Mouse (Mus musculus): ENCODE data around the gene Prrg2. TPM values are rescaled to one million over a fixed set of nuclear protein-coding genes. Genes with fewer than 3 reads are reported as not detected.
"Not testable (repeated sequence)": the region's sequence is repeated elsewhere in the genome, so short reads cannot be mapped to it uniquely, and the experiment has no call there.

Prrg2 gene
- 77.3 and 92.5 TPM in 2 replicates for polyA plus RNA-seq (2012; rRNA removed)

GRCm38 (mm10) chr7:45062239-45062835 lies at the start of gene Prrg2, which contains the start of gene Nosip:
Gene Prrg2 (minus strand): TSS chr7:45062677.
Gene Nosip (plus strand): TSS chr7:45062429.
- DNase-seq (ENCODE audit: low read depth, low spot score), result peak; percentile 99
- under 1% methylated on average over 31 of the region's 31 CpGs for WGBS

DNA sequence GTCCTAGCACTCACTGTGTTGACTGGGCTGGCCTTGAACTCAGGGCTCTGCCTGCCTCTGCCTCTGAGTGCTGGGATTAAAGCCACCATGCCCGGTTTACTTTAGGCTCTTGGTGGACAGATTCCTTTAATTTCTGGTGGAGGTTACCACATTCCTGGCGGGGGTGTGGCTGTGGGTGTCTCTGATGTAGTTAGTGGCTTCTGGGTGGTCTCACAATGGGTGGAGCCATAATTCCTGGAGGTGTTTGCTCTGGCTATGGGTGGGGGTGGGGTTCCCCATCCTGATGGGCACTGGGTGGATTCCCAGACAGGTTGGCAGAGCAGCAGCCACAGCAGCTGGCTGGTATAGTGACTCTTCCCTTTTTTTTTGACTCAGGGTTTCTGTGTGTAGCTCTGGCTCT lies 49.5 kb upstream of the Prrg2 start:
- no peak for DNase-seq (ENCODE audit: low read depth, low spot score)
- WGBS, result 52% methylated on average over 2 of the region's 2 CpGs

DNA sequence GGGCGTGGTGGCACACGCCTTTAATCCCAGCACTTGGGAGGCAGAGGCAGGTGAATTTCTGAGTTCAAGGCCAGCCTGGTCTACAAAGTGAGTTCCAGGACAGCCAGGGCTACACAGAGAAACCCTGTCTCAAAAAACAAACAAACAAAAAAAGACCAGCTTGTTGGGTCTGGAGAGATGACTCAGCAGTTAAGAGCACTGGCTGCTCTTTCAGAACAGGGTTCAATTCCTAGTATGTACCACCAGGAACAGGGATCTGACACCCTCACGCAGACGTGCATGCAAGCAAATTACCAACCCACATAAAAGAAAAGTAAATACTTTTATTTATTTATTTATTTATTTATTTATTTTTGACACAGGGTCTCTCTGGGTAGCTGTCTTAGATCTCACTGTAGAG lies 47.6 kb upstream of the Prrg2 start:
- 85% methylated on average over 4 of the region's 4 CpGs for WGBS
- DNase-seq (ENCODE audit: low read depth, low spot score), result not testable (repeated sequence)

GRCm38 (mm10) chr7:45107052-45107645 lies 44.7 kb upstream of the Prrg2 start:
- no peak for DNase-seq (ENCODE audit: low read depth, low spot score)
- 81% methylated on average over 5 of the region's 5 CpGs for WGBS

- 84% methylated on average over 6 of the region's 6 CpGs for WGBS
Observed at GRCm38 (mm10) chr7:45106441-45106840, 44.0 kb upstream of the Prrg2 start.

GRCm38 (mm10) chr7:45105491-45105890 lies 43.0 kb upstream of the Prrg2 start:
- 27% methylated on average over 8 of the region's 8 CpGs for WGBS

More at GRCm38 (mm10) chr7:45106441-45106840, 44.0 kb upstream of the Prrg2 start:
- DNase-seq (ENCODE audit: low read depth, low spot score), result no peak

GRCm38 (mm10) chr7:45104941-45105340 lies 42.5 kb upstream of the Prrg2 start:
- 78% methylated on average over 5 of the region's 5 CpGs for WGBS
- no peak for DNase-seq (ENCODE audit: low read depth, low spot score)

More at GRCm38 (mm10) chr7:45105491-45105890, 43.0 kb upstream of the Prrg2 start:
- no peak for DNase-seq (ENCODE audit: low read depth, low spot score)

DNA sequence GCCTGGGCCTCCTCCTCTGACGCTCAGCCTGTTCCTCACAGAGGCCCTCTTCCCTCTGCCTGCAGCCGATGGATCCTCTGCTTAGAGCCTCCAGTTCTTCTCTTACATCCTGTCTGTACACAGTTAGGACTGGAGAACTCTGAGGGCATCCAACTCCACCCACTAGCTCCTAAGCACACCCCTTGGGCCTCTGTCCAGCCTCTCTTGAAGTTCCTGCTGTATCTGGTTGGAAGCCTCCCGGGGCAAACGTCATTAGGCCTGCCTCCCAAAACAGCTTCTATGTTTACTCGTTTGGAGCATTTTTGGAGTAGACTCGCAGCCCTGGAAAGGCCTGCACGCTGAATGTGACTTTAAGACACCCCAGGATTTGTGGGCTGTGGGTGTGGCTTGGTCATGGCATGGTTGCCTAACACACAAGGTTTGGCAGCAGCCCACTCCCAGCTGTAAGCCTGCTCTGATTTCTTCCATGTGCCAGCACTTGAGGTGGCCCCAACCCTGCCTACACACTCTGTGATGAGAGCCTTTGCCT lies 41.2 kb upstream of the Prrg2 start, which contains the start of gene Fcgrt:
Fcgrt (minus strand) TSS at position 200 of the 529 bp plus-strand sequence.
- WGBS, result 6% methylated on average over 7 of the region's 7 CpGs

DNA sequence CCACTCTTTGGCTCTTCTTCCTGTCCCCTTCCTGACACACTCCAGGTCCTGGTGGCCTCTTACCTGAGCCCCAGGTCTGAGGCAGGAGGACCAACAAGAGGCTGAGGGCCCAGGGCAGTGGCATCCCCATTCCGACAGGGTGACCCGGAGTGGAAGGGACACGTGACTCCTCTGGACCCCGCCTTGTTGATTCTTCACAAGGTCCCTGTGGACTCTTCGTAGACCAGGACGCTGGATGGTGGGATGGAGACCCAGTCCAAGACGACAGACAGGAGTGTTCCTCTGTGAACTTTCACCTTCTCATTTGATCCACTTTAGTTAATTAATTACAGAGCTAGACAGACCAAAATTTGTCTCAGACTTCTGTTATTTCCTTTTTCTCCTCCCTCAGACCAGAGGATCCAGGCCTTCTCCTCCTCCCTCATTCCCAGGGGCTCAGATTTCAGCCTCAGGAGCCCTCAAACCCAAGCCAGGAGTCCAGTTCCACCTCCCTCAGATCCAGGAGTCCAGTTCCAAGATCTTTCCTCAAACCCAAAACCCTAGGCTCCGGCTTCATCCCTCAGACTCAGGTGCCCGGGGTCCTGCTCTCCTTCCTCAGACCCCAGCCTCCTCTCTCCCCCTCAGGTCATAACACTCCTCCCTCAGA lies 40.6 kb upstream of the Prrg2 start:
- no peak for DNase-seq (ENCODE audit: low read depth, low spot score)
- 16% methylated on average over 9 of the region's 9 CpGs for WGBS

More for the DNA sequence above, 41.2 kb upstream of the Prrg2 start, which contains the start of gene Fcgrt:
- peak; percentile 90 for DNase-seq (ENCODE audit: low read depth, low spot score)

GRCm38 (mm10) chr7:45102441-45102840 lies 40.0 kb upstream of the Prrg2 start:
- WGBS, result 39% methylated on average over 11 of the region's 11 CpGs
- DNase-seq (ENCODE audit: low read depth, low spot score), result no peak

GRCm38 (mm10) chr7:45100046-45100445 lies 37.6 kb upstream of the Prrg2 start:
- WGBS, result 91% methylated on average over 6 of the region's 6 CpGs
- no peak for DNase-seq (ENCODE audit: low read depth, low spot score)

DNA sequence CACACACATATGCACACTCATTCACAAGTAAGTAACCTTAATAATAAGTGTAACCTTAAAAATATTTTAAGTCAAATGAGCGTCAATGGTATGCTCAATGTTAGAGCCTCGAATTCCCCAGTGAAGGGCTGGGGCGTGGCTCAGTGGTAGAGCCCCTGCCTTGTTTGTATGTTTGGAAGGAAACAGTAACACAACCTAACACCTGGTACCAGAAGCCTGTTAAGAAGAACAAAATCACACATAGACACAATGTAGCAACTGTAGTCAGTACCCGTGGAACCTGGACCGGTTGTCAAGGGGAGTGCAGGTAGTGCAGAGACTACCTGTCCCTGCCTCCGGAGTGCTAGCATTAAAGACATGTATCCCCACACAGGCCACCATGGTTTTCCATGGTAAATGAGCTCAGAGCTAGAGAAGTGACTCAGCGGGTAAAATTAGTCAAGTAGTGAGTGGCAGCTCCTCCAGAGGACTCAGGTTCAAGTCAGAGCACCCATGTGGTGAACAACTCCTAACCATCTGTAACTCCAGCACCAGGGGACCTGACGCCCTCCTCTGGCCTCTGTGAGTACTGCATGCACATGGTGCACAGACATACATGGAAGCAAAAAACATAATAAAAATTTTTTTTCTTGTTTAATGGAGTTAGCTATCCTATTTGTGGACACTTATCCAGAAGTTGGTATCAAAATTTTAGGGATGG lies 36.2 kb upstream of the Prrg2 start:
- 89% methylated on average over 8 of the region's 8 CpGs for WGBS

GRCm38 (mm10) chr7:45097479-45097878 lies 35.0 kb upstream of the Prrg2 start:
- WGBS, result 58% methylated on average over 6 of the region's 6 CpGs
- no peak for DNase-seq (ENCODE audit: low read depth, low spot score)

More for the DNA sequence above, 36.2 kb upstream of the Prrg2 start:
- DNase-seq (ENCODE audit: low read depth, low spot score), result no peak

DNA sequence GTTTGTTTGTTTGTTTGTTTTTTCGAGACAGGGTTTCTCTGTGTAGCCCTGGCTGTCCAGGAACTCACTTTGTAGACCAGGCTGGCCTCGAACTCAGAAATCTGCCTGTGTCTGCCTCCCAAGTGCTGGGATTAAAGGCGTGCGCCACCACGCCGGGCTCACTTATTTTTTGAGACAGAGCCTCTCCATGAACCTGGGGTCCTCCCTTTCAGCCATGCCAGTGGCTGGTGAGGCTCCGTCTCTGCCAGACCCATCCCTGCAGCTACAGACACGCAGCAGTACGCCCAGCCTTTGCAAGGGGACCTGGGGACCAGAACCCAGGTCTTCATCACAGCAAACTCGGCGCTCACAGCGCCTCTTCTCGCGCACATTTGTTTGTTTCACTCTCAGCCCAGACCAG lies 33.5 kb upstream of the Prrg2 start:
- 97% methylated on average over 14 of the region's 14 CpGs for WGBS
- not testable (repeated sequence) for DNase-seq (ENCODE audit: low read depth, low spot score)

DNA sequence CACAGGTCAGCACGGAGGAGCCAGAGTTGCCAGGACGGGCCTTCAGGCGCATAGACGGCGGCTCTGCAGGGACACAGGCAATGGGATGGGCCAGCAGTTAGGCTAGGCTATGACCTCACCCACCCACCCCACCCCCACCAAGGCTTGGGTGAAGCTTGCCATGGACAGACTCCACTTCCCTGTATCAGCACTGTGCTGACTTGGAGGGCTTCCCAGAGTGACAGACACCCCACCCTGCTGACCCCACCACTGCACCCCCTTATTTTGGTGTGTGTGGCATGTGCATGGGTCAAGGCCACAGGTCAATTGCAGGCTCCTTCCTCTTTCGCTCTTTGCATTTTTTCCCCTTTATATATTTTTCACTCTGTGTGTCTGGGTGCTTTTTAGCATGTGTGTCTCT lies 32.9 kb upstream of the Prrg2 start:
- 75% methylated on average over 6 of the region's 6 CpGs for WGBS
- DNase-seq (ENCODE audit: low read depth, low spot score), result no peak

DNA sequence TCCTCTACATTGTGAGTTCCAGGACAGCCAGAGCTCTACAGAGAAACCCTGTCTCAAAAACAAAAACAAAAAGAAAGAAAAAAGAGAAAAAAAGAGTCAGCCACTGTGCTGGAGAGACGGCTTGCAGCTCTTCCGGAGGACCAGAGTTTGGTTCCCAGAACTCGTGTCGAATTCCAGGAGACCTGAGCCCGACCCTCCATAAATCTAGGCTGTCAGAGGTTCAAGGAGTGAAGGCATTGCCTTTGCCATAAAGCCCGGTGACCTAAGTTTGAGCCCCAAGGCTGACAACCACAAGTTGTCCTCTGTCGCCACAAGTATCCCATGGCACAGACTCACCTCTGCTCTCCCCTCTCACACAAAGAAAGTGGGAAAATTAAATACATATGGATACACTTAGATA lies 31.6 kb upstream of the Prrg2 start:
- 63% methylated on average over 7 of the region's 7 CpGs for WGBS
- DNase-seq (ENCODE audit: low read depth, low spot score), result no peak

DNA sequence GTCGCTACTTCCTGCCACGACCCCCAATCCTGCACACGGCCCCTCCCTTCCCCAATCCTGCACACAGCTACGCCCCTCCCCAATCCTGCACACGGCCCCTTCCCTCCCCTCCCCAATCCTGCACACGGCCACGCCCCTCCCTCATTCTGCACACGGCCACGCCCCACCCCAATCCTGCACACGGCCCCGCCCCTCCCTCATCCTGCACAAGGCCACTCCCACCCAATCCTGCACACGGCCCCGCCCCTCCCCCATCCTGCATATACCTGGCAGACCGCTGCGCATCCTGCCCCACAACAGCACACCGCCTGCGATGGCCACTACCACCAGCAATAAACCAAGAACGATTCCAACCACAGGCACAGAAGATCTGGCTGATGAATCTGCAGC lies 31.0 kb upstream of the Prrg2 start:
- 40% methylated on average over 18 of the region's 18 CpGs for WGBS

GRCm38 (mm10) chr7:45092828-45093515 lies 30.5 kb upstream of the Prrg2 start:
- no peak for DNase-seq (ENCODE audit: low read depth, low spot score)
- WGBS, result 68% methylated on average over 12 of the region's 12 CpGs

More for the DNA sequence above, 31.0 kb upstream of the Prrg2 start:
- no peak for DNase-seq (ENCODE audit: low read depth, low spot score)

- no peak for DNase-seq (ENCODE audit: low read depth, low spot score)
- 4% methylated on average over 16 of the region's 16 CpGs for WGBS
Observed at GRCm38 (mm10) chr7:45092048-45092447, 29.6 kb upstream of the Prrg2 start, which contains the start of gene Rcn3. Gene Rcn3 (minus strand): TSS chr7:45092221.

Data from large intestine, adult 2 months (tissue).